Mouse (Mus musculus) CH12.LX (cell line): ENCODE data around the gene Atxn7l1. TPM values are rescaled to one million over a fixed set of nuclear protein-coding genes. Genes with fewer than 3 reads are reported as not detected.
A peak's percentile ranks its signal among the peaks of the same experiment; 100 is the strongest.

Experiments used
- DNase-seq: peaks from one replicate; pipeline ENCODE4 v3.0.0-alpha.2; 2013; ENCODE audit errors: extremely low read depth
- H3K27ac ChIP-seq: 2 replicates; pipeline ENCODE4 v1.5.1; 2012; ENCODE audit warnings: low read depth, mild to moderate bottlenecking, control low read depth, moderate library complexity; ENCODE audit not compliant: insufficient read depth
- H3K27me3 ChIP-seq: replicated peaks from 2 replicates; pipeline ENCODE3; 2012; ENCODE audit warnings: inconsistent platforms
- H3K36me3 ChIP-seq, 2 experiments: replicated peaks in 1 of 2; 2 replicates each; pipeline versions ENCODE3 to v1.6.1; 2012; ENCODE audit warnings: inconsistent platforms in 1 of 2, low read length in 1 of 2, mild to moderate bottlenecking in 1 of 2, mixed read lengths in 1 of 2, moderate library complexity in 1 of 2; ENCODE audit not compliant: control insufficient read depth in 1 of 2, insufficient read depth in 1 of 2
- H3K4me1 ChIP-seq, 2 experiments: 2 replicates each; pipeline ENCODE4 v1.6.1; 2012; ENCODE audit warnings: inconsistent platforms in 1 of 2, moderate library complexity in 1 of 2; ENCODE audit not compliant: insufficient read depth in 2 of 2, control insufficient read depth in 1 of 2
- H3K4me2 ChIP-seq: 2 replicates; pipeline ENCODE4 v1.6.1; 2012; ENCODE audit warnings: low read depth, mild to moderate bottlenecking, control low read depth; ENCODE audit not compliant: poor library complexity, insufficient read depth, severe bottlenecking
- H3K4me3 ChIP-seq, 3 experiments: fragments of 150-350 bp in 1 of 3; sonication (generic) in 1 of 3; replicated peaks in 1 of 3; 2 replicates each; pipeline versions ENCODE3 to v1.5.1; 2011 to 2012; ENCODE audit warnings: low read depth in 2 of 3, low read length in 2 of 3, mild to moderate bottlenecking in 2 of 3, moderate library complexity in 2 of 3, control low read depth in 1 of 3, improper control_type of control experiment in 1 of 3, inconsistent platforms in 1 of 3, mixed read lengths in 1 of 3; ENCODE audit not compliant: poor library complexity in 1 of 3
- H3K79me2 ChIP-seq: replicated peaks from 2 replicates; pipeline ENCODE4 v1.6.1; 2012; ENCODE audit warnings: mild to moderate bottlenecking, moderate library complexity; ENCODE audit not compliant: control insufficient read depth, poor library complexity, insufficient read depth, severe bottlenecking; ENCODE audit errors: extremely low read depth
- H3K9ac ChIP-seq: 2 replicates; pipeline ENCODE4 v1.6.1; 2012; ENCODE audit warnings: low read depth, mild to moderate bottlenecking, control low read depth, moderate library complexity; ENCODE audit not compliant: insufficient read depth
- H3K9me3 ChIP-seq: replicated peaks from 2 replicates; pipeline ENCODE3; 2012; ENCODE audit warnings: low read length, inconsistent platforms, mixed read lengths
- CHD2 ChIP-seq: IDR thresholded peaks from 2 replicates; pipeline ENCODE4 v1.6.1; 2011; ENCODE audit warnings: low read length, improper control_type of control experiment
- E2F4 ChIP-seq: IDR thresholded peaks from 2 replicates; pipeline ENCODE4 v1.6.1; 2011; ENCODE audit warnings: low read depth, low read length, improper control_type of control experiment; ENCODE audit not compliant: insufficient replicate concordance
- ELF1 ChIP-seq: IDR thresholded peaks from 2 replicates; pipeline ENCODE4 v1.6.1; 2014; ENCODE audit warnings: low read depth, mild to moderate bottlenecking, inconsistent platforms, low read length, improper control_type of control experiment
- GABPA ChIP-seq: IDR thresholded peaks from 2 replicates; pipeline ENCODE4 v1.6.1; 2012; ENCODE audit warnings: low read depth, low read length, improper control_type of control experiment, inconsistent platforms; ENCODE audit not compliant: insufficient replicate concordance
- JUN ChIP-seq: IDR thresholded peaks from 2 replicates; pipeline ENCODE4 v1.6.1; 2011; ENCODE audit warnings: low read depth, mild to moderate bottlenecking, low read length, improper control_type of control experiment, moderate library complexity; ENCODE audit not compliant: insufficient read depth
- JUND ChIP-seq: conservative IDR thresholded peaks from 2 replicates; pipeline ENCODE4 v1.6.1; 2011; ENCODE audit warnings: low read depth, low read length, improper control_type of control experiment
- MEF2A ChIP-seq: IDR thresholded peaks from 2 replicates; pipeline ENCODE4 v1.6.1; 2014; ENCODE audit warnings: low read depth, mild to moderate bottlenecking, inconsistent platforms, low read length, improper control_type of control experiment, borderline replicate concordance
- MXI1 ChIP-seq: IDR thresholded peaks from 2 replicates; pipeline ENCODE4 v1.6.1; 2011; ENCODE audit warnings: mild to moderate bottlenecking, low read depth, low read length, improper control_type of control experiment
- MYC ChIP-seq: IDR thresholded peaks from 2 replicates; pipeline ENCODE4 v1.6.1; 2011; ENCODE audit warnings: low read depth, mild to moderate bottlenecking, improper control_type of control experiment, low read length
- PAX5 ChIP-seq: IDR thresholded peaks from 2 replicates; pipeline ENCODE4 v1.6.1; 2012; ENCODE audit warnings: low read length, inconsistent platforms, mixed read lengths
- POLR2A ChIP-seq: IDR thresholded peaks from 2 replicates; pipeline ENCODE4 v1.6.1; 2011; ENCODE audit warnings: low read depth, mild to moderate bottlenecking, improper control_type of control experiment, low read length
- POLR2AphosphoS2 ChIP-seq: IDR thresholded peaks from 2 replicates; pipeline ENCODE4 v1.6.1; 2011; ENCODE audit warnings: low read depth, low read length, improper control_type of control experiment
- SIN3A ChIP-seq: IDR thresholded peaks from 2 replicates; pipeline ENCODE4 v1.6.1; 2012; ENCODE audit warnings: low read length, improper control_type of control experiment, inconsistent platforms
- SMC3 ChIP-seq: IDR thresholded peaks from 2 replicates; pipeline ENCODE4 v1.6.1; 2011; ENCODE audit warnings: low read depth, low read length, improper control_type of control experiment
- TBP ChIP-seq: conservative IDR thresholded peaks from 2 replicates; pipeline ENCODE4 v1.6.1; 2011; ENCODE audit warnings: low read depth, low read length, improper control_type of control experiment
- dilution Hi-C: fragments of 300-500 bp; cut with MboI; formaldehyde crosslinking; loops from 2 replicates; pipeline ENCODE4 v1.14.3; 2020; ENCODE audit warnings: low sequenced_read_pairs; ENCODE audit not compliant: extremely low pct_unique_long_range_greater_than_20kb, extremely low pct_ligation_motif_present
- in situ Hi-C: fragments of 300-500 bp; cut with MboI; formaldehyde crosslinking; loops from 3 replicates; pipeline ENCODE4 v1.14.3; 2019; ENCODE audit warnings: low sequenced_read_pairs, low pct_ligation_motif_present, low pct_unique_long_range_greater_than_20kb, mixed read lengths
- polyA plus RNA-seq: library from polyadenylated mRNA; unstranded; fragments of >175 nt; gene quantifications from 2 replicates; pipeline ENCODE4 v1.2.1, GENCODE M21; 2012; ENCODE audit warnings: low read depth; ENCODE audit not compliant: insufficient read length
- total RNA-seq, 2 experiments: library from RNA; depleted of rRNA; stranded (reverse); fragments of 300-350 nt in 1 of 2; fragments of >200 nt in 1 of 2; gene quantifications; 2 replicates each; pipeline ENCODE4 v1.2.3; 2012 to 2014

Gene Atxn7l1
- total and polyA plus RNA-seq, 3 experiments: 8.6 to 55.7 (median 9.0) TPM

GRCm38 (mm10) chr12:33110894-33111471 lies 36.5 kb upstream of the Atxn7l1 start:
- Histone ChIP-seq H3K4me2 (no peak overlapping the region), H3K9ac (no peak overlapping the region), H3K4me3 (no peak overlapping the region), H3K36me3 (no peaks in the 10 kb centered on the region), H3K27ac (no peak overlapping the region), H3K4me1 (no peaks in the 10 kb centered on the region), H3K79me2 (no peaks in the 10 kb centered on the region), H3K9me3 (no peaks in the 10 kb centered on the region), H3K27me3 (no peaks in the 10 kb centered on the region)
- dilution Hi-C loops (no loop called here), in situ Hi-C loops (no loop called here)
- no peak for TF ChIP-seq POLR2AphosphoS2
- TF ChIP-seq GABPA: no peak
- no peak for TF ChIP-seq SMC3
- no peak for TF ChIP-seq MXI1
- TF ChIP-seq MEF2A: no peak
- TF ChIP-seq CHD2: no peak
- TF ChIP-seq TBP: no peak
- no peak for TF ChIP-seq SIN3A
- no peak for TF ChIP-seq E2F4
- no peak for TF ChIP-seq POLR2A
- no peak for TF ChIP-seq JUND
- TF ChIP-seq MYC: no peak
- no peak for DNase-seq

- H3K4me3 ChIP-seq: peak overlapping the region in 1 of 3 experiments; percentile 35
- in situ Hi-C loops: no loop called here
- dilution Hi-C loops: no loop called here
- no peak overlapping the region; the same call in 1 of the 2 replicates for H3K9ac ChIP-seq
- peak overlapping the region; percentile 33; the same call in 1 of the 2 replicates for H3K4me2 ChIP-seq
- H3K27ac ChIP-seq: no peak overlapping the region
- no peaks in the 10 kb centered on the region for H3K27me3 ChIP-seq
- no peak for DNase-seq
- H3K4me1 ChIP-seq: peaks cover 0 to 3% of the 10 kb centered on the region in 2 experiments; a peak in 1 of 4 replicates
- H3K79me2 ChIP-seq: no peaks in the 10 kb centered on the region
- H3K9me3 ChIP-seq: no peaks in the 10 kb centered on the region
- TF ChIP-seq PAX5: no peak
- TF ChIP-seq JUN: no peak
- TF ChIP-seq ELF1: peak; percentile 21; the same call in 1 of the 2 replicates
- peaks cover 0 to 1% of the 10 kb centered on the region in 2 experiments for H3K36me3 ChIP-seq
Measured at GRCm38 (mm10) chr12:33118624-33119301, 28.7 kb upstream of the Atxn7l1 start.
